Mouse (Mus musculus) left cerebral cortex, adult 8-10 months (tissue): Measurements from ENCODE around the gene Mnd1. TPM values are rescaled to one million over a fixed set of nuclear protein-coding genes. Genes with fewer than 3 reads are reported as not detected.

Experiments used
- DNase-seq, 2 experiments: peaks; one replicate each; pipeline ENCODE4 v3.0.0; 2022; ENCODE audit warnings: low spot score in 2 of 2
- total RNA-seq, 4 experiments: library from RNA; stranded (reverse); gene quantifications; 2 replicates each; pipeline ENCODE4 v1.2.4; 2022

Mnd1 gene
- total RNA-seq, 4 experiments from 2014 or later = 0.66 to 2.3 (median 1.4) TPM

- no peak for DNase-seq
These were observed 106.8 kb downstream of the Mnd1 start for GRCm38 (mm10) chr3:84048729-84049175.

- no peak for DNase-seq
These were observed 109.4 kb downstream of the Mnd1 start for GRCm38 (mm10) chr3:84046206-84046605.

- no peak for DNase-seq
These were observed 113.8 kb downstream of the Mnd1 start for GRCm38 (mm10) chr3:84041739-84042138.

GRCm38 (mm10) chr3:84040476-84041082 lies 115.0 kb downstream of the Mnd1 start:
- no peak for DNase-seq

- DNase-seq = peak; percentile 51 to 60
These were observed 115.7 kb downstream of the Mnd1 start, which contains the start of gene Tmem131l for GRCm38 (mm10) chr3:84039646-84040475. Gene Tmem131l, minus strand, starts transcription at chr3:84040175.

GRCm38 (mm10) chr3:84038981-84039645 lies 116.5 kb downstream of the Mnd1 start:
- DNase-seq = peak; percentile 16 to 21

- DNase-seq = no peak
These were observed 117.5 kb downstream of the Mnd1 start for GRCm38 (mm10) chr3:84038126-84038525.

Other genes starting within 250 kb of the Mnd1 start
- gene Tmem131l, start 115.6 kb downstream of the Mnd1 start, total RNA-seq = 10 to 100 TPM; 17.5 to 23.7 (median 18.6) TPM
- not detected for gene Gm6525, start 18.3 kb upstream of the Mnd1 start, total RNA-seq
- 100 to 1,000 TPM; 252 to 273 (median 260) TPM for gene Trim2, start 151.1 kb upstream of the Mnd1 start, total RNA-seq